Mouse (Mus musculus): ENCODE results near the gene Ift88.

Ift88 gene

DNA sequence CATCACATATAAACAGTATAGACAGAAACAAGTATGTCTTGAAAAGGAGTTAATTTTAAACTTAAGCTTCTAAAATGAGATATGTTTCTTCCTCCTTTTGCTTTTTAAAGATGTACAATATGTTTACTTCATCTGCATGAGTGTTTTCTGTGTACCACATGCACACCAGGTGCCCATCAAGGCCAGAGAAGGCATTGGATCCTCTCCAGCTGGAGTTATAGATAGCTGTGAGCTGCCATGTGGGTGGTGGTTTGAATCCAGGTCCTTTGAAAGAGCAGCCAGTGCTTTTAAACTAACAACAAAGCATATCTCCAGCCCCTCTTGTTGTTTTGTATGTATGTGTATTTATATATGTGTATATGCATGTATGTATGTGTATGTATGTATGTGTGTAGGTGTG lies 129.1 kb downstream of the Ift88 start:
- in situ Hi-C loops (cut with MboI; ENCODE audit: low pct_unique_long_range_greater_than_20kb in 1 of 2, low sequenced_read_pairs in 2 of 2, unreplicated experiment in 1 of 2), result no loop called here

DNA sequence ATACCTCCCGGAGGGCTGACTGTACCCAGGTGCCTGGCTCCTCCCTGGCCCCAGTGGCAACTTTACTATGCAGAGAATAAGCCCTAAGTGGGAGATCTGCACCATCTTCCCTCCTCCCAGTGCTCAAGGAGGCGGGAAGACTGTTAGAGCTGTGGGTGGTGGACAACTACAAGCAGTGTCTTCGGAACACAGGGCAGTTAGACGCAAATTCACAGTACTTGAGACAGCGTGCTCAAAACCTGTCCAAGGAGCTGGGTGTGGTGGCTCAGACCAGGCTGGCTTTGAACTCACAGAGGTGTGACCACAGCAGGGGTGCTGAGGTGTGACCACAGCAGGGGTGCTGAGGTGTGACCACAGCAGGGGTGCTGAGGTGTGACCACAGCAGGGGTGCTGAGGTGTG lies 130.6 kb downstream of the Ift88 start:
- in situ Hi-C loops (cut with MboI; ENCODE audit: low pct_unique_long_range_greater_than_20kb in 1 of 2, low sequenced_read_pairs in 2 of 2, unreplicated experiment in 1 of 2), result no loop called here

DNA sequence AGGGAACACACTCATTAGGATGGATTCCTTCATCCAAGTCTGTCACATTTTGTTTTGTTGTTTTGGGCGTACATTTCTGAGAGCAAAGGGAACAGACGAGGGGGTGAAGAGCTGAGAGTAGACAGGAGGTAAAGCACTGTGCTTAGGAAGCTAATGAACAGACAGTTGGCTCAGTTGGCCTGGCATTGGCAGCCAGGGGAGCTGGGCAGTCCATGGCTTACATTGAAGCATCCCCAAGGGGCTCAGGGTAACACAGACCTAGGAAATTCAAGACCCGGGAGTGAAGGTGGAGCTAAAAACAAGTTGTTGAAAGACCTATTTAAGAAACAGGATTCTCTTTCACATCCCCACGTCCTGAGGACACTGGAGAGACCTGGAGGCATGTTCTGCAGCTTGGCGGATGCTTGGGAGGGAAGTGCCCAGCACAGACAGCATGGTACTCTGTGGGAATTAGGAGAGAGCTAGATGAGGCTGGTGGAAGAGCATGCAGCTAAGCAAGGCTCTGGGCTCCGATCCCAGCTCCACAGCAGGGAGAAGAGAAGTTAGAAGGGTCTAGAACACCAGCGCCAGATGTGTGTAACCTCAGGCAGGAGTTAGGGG lies 131.7 kb downstream of the Ift88 start:
- in situ Hi-C loops (cut with MboI; ENCODE audit: low pct_unique_long_range_greater_than_20kb in 1 of 2, low sequenced_read_pairs in 2 of 2, unreplicated experiment in 1 of 2), result no loop called here

DNA sequence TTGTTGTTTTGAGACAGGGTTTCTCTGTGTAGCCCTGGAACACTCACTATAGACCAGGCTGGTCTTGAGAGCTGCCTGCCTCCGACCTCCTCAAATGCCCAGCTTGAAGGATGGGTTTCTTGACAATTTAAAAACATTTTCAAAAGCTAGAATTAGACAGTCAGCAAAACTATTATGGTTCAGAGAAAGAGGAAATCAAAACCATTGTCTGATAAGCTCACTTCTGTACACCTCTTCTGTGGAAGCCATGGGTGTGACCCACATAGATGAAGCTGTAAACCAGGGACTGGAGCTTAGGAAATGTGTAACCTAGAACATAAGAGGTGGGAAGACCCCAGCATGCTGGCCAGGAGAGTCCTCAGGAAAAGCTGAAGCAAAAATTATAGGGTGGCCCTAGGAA lies 133.1 kb downstream of the Ift88 start:
- in situ Hi-C loops (cut with MboI; ENCODE audit: low pct_unique_long_range_greater_than_20kb in 1 of 2, low sequenced_read_pairs in 2 of 2, unreplicated experiment in 1 of 2), result no loop called here

DNA sequence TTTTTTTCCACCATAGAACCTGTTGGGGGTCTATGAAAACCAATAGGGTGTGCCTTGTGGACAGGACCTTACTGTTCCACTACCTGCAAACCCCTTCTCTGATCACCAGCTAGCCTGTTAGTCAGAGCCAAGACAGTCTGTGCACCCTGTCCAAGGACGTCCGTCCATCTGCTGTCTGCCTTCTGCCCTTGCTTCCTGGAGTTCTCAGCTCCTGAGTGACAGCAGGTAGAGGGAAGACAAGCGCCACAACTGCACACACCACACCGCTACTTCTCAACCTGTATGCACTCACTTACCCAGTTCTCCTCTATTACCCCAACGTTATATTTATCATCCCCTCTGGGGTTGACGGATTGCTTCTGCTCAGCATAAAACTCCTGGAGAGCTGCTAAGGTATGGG lies 141.8 kb downstream of the Ift88 start:
- in situ Hi-C loops (cut with MboI; ENCODE audit: low pct_unique_long_range_greater_than_20kb in 1 of 2, low sequenced_read_pairs in 2 of 2, unreplicated experiment in 1 of 2), result no loop called here
